Mouse (Mus musculus) MEL (cell line): ENCODE measurements around the gene Irf2bp2. TPM values are rescaled to one million over a fixed set of nuclear protein-coding genes. Genes with fewer than 3 reads are reported as not detected.

Source experiments
- DNase-seq: peaks from one replicate; pipeline ENCODE4 v3.0.0; 2011; ENCODE audit warnings: low read depth, low spot score
- H3K27ac ChIP-seq: 2 replicates; pipeline ENCODE4 v1.5.1; 2012; ENCODE audit warnings: low read depth, mild to moderate bottlenecking, control low read depth, low read length, moderate library complexity; ENCODE audit not compliant: control insufficient read depth
- H3K27me3 ChIP-seq, 2 experiments: fragments of 150-350 bp in 1 of 2; sonication (generic) in 1 of 2; 2 replicates each; pipeline ENCODE4 v1.6.1; 2012; ENCODE audit warnings: low read length in 2 of 2, mild to moderate bottlenecking in 2 of 2, improper control_type of control experiment in 1 of 2, moderate library complexity in 1 of 2; ENCODE audit not compliant: insufficient read depth in 2 of 2, control insufficient read depth in 1 of 2
- H3K36me3 ChIP-seq, 2 experiments: 2 replicates each; pipeline ENCODE4 v1.6.1; 2012 to 2014; ENCODE audit warnings: low read length in 2 of 2, improper control_type of control experiment in 1 of 2, inconsistent platforms in 1 of 2, mild to moderate bottlenecking in 1 of 2; ENCODE audit not compliant: insufficient read depth in 2 of 2, control insufficient read depth in 1 of 2
- H3K4me1 ChIP-seq, 2 experiments: fragments of 150-350 bp in 1 of 2; sonication (generic) in 1 of 2; 2 replicates each; pipeline ENCODE4 v1.6.1; 2012; ENCODE audit warnings: low read length in 2 of 2, improper control_type of control experiment in 1 of 2, mild to moderate bottlenecking in 1 of 2; ENCODE audit not compliant: insufficient read depth in 2 of 2, control insufficient read depth in 1 of 2
- H3K4me3 ChIP-seq, 2 experiments: fragments of 150-350 bp in 1 of 2; sonication (generic) in 1 of 2; 2 replicates each; pipeline ENCODE4 v1.5.1; 2012; ENCODE audit warnings: low read depth in 2 of 2, low read length in 2 of 2, mild to moderate bottlenecking in 2 of 2, moderate library complexity in 2 of 2, control low read depth in 1 of 2, improper control_type of control experiment in 1 of 2; ENCODE audit not compliant: control insufficient read depth in 1 of 2, insufficient read depth in 1 of 2
- H3K79me2 ChIP-seq: 2 replicates; pipeline ENCODE4 v1.6.1; 2012; ENCODE audit warnings: mild to moderate bottlenecking, low read length, moderate library complexity; ENCODE audit not compliant: control insufficient read depth, poor library complexity, insufficient read depth
- H3K9ac ChIP-seq: 2 replicates; pipeline ENCODE4 v1.6.1; 2012; ENCODE audit warnings: low read depth, mild to moderate bottlenecking, control low read depth, low read length, moderate library complexity; ENCODE audit not compliant: control insufficient read depth, poor library complexity, severe bottlenecking
- H3K9me3 ChIP-seq: fragments of 150-350 bp; sonication (generic); replicated peaks from 2 replicates; pipeline ENCODE4 v1.6.1; 2012; ENCODE audit warnings: mild to moderate bottlenecking, low read length, improper control_type of control experiment, moderate library complexity; ENCODE audit not compliant: insufficient read depth
- E2F4 ChIP-seq: IDR thresholded peaks from 2 replicates; pipeline ENCODE4 v1.6.1; 2011; ENCODE audit warnings: low read depth, low read length, improper control_type of control experiment, borderline replicate concordance
- ELF1 ChIP-seq: IDR thresholded peaks from 2 replicates; pipeline ENCODE4 v1.6.1; 2014; ENCODE audit warnings: low read depth, mild to moderate bottlenecking, inconsistent platforms, low read length, improper control_type of control experiment, moderate library complexity
- EP300 ChIP-seq, 2 experiments: IDR thresholded peaks; 2 replicates each; pipeline ENCODE4 v1.6.1; 2011; ENCODE audit warnings: improper control_type of control experiment in 2 of 2, low read length in 2 of 2, low read depth in 1 of 2, mild to moderate bottlenecking in 1 of 2
- ETS1 ChIP-seq: IDR thresholded peaks from 2 replicates; pipeline ENCODE4 v1.6.1; 2012; ENCODE audit warnings: low read depth, mild to moderate bottlenecking, inconsistent platforms, low read length, improper control_type of control experiment, moderate library complexity
- GABPA ChIP-seq: IDR thresholded peaks from 2 replicates; pipeline ENCODE4 v1.6.1; 2012; ENCODE audit warnings: low read depth, mild to moderate bottlenecking, inconsistent platforms, low read length, improper control_type of control experiment, moderate library complexity
- GATA1 ChIP-seq: IDR thresholded peaks from 2 replicates; pipeline ENCODE4 v1.6.1; 2011; ENCODE audit warnings: low read depth, low read length, improper control_type of control experiment
- HCFC1 ChIP-seq: IDR thresholded peaks from 2 replicates; pipeline ENCODE4 v1.6.1; 2012; ENCODE audit warnings: low read depth, mild to moderate bottlenecking, inconsistent platforms, low read length, improper control_type of control experiment, moderate library complexity
- JUND ChIP-seq: IDR thresholded peaks from 2 replicates; pipeline ENCODE4 v1.6.1; 2011; ENCODE audit warnings: low read depth, mild to moderate bottlenecking, improper control_type of control experiment, low read length
- KAT2A ChIP-seq: conservative IDR thresholded peaks from 2 replicates; pipeline ENCODE4 v1.6.1; 2012; ENCODE audit warnings: low read depth, low read length, improper control_type of control experiment, inconsistent platforms
- MAFK ChIP-seq: IDR thresholded peaks from 2 replicates; pipeline ENCODE4 v1.6.1; 2011; ENCODE audit warnings: low read depth, mild to moderate bottlenecking, low read length, improper control_type of control experiment, borderline replicate concordance
- MAX ChIP-seq: IDR thresholded peaks from 2 replicates; pipeline ENCODE4 v1.6.1; 2011; ENCODE audit warnings: low read length, improper control_type of control experiment
- MAZ ChIP-seq: IDR thresholded peaks from 2 replicates; pipeline ENCODE4 v1.6.1; 2012; ENCODE audit warnings: low read depth, mild to moderate bottlenecking, inconsistent platforms, low read length, improper control_type of control experiment
- MYC ChIP-seq: IDR thresholded peaks from 2 replicates; pipeline ENCODE4 v1.6.1; 2011; ENCODE audit warnings: low read depth, mild to moderate bottlenecking, low read length, improper control_type of control experiment, moderate library complexity
- NELFE ChIP-seq: IDR thresholded peaks from 2 replicates; pipeline ENCODE4 v1.6.1; 2011; ENCODE audit warnings: low read depth, low read length, improper control_type of control experiment
- POLR2A ChIP-seq, 2 experiments: IDR thresholded peaks; 2 replicates each; pipeline ENCODE4 v1.6.1; 2011 to 2012; ENCODE audit warnings: low read length in 2 of 2, mild to moderate bottlenecking in 2 of 2, control low read depth in 1 of 2, improper control_type of control experiment in 1 of 2, low read depth in 1 of 2, moderate library complexity in 1 of 2; ENCODE audit not compliant: control insufficient read depth in 1 of 2, insufficient read depth in 1 of 2, poor library complexity in 1 of 2
- POLR2AphosphoS5 ChIP-seq: IDR thresholded peaks from 2 replicates; pipeline ENCODE4 v1.6.1; 2012; ENCODE audit warnings: low read depth, borderline replicate concordance, mild to moderate bottlenecking, inconsistent platforms, low read length, moderate library complexity, mixed read lengths
- RAD21 ChIP-seq: IDR thresholded peaks from 2 replicates; pipeline ENCODE4 v1.6.1; 2011; ENCODE audit warnings: mild to moderate bottlenecking, low read depth, low read length, improper control_type of control experiment
- RCOR1 ChIP-seq: IDR thresholded peaks from 2 replicates; pipeline ENCODE4 v1.6.1; 2012; ENCODE audit warnings: low read depth, mild to moderate bottlenecking, inconsistent platforms, low read length, improper control_type of control experiment
- SIN3A ChIP-seq: IDR thresholded peaks from 2 replicates; pipeline ENCODE4 v1.6.1; 2012; ENCODE audit warnings: low read length, improper control_type of control experiment, inconsistent platforms
- SMC3 ChIP-seq: IDR thresholded peaks from 2 replicates; pipeline ENCODE4 v1.6.1; 2011; ENCODE audit warnings: low read depth, low read length, improper control_type of control experiment
- TBP ChIP-seq: IDR thresholded peaks from 2 replicates; pipeline ENCODE4 v1.8.0; 2011; ENCODE audit warnings: low read depth, low read length, improper control_type of control experiment
- TCF12 ChIP-seq: IDR thresholded peaks from 2 replicates; pipeline ENCODE4 v1.6.1; 2014; ENCODE audit warnings: low read depth, mild to moderate bottlenecking, inconsistent platforms, low read length, improper control_type of control experiment, moderate library complexity
- USF2 ChIP-seq, 2 experiments: IDR thresholded peaks; 2 replicates each; pipeline ENCODE4 v1.6.1; 2011 to 2012; ENCODE audit warnings: improper control_type of control experiment in 2 of 2, low read length in 2 of 2, borderline replicate concordance in 1 of 2, inconsistent platforms in 1 of 2, low read depth in 1 of 2, mild to moderate bottlenecking in 1 of 2; ENCODE audit not compliant: insufficient read depth in 1 of 2
- ZMIZ1 ChIP-seq: IDR thresholded peaks from 2 replicates; pipeline ENCODE4 v1.6.1; 2012; ENCODE audit warnings: low read depth, mild to moderate bottlenecking, inconsistent platforms, low read length, improper control_type of control experiment, moderate library complexity
- ZNF384 ChIP-seq: IDR thresholded peaks from 2 replicates; pipeline ENCODE4 v1.6.1; 2012; ENCODE audit warnings: low read depth, mild to moderate bottlenecking, inconsistent platforms, low read length, improper control_type of control experiment
- polyA plus RNA-seq, 2 experiments: library from polyadenylated mRNA; stranded (reverse) in 1 of 2; unstranded in 1 of 2; fragments of >175 nt in 1 of 2; fragments of >200 nt in 1 of 2; gene quantifications; 2 replicates each; pipeline versions ENCODE4 v1.2.1 to v1.2.4; 2012; ENCODE audit warnings: low replicate concordance in 2 of 2, low read depth in 1 of 2; ENCODE audit not compliant: insufficient read length in 2 of 2, insufficient read depth in 1 of 2, missing spikeins in 1 of 2
- total RNA-seq: library from RNA; depleted of rRNA; stranded (reverse); fragments of 300-350 nt; gene quantifications from 2 replicates; pipeline ENCODE4 v1.2.3, GENCODE M21; 2012

Irf2bp2 gene
- total and polyA plus RNA-seq, 3 experiments: 17.1 to 30.4 TPM; not detected in 1

DNA sequence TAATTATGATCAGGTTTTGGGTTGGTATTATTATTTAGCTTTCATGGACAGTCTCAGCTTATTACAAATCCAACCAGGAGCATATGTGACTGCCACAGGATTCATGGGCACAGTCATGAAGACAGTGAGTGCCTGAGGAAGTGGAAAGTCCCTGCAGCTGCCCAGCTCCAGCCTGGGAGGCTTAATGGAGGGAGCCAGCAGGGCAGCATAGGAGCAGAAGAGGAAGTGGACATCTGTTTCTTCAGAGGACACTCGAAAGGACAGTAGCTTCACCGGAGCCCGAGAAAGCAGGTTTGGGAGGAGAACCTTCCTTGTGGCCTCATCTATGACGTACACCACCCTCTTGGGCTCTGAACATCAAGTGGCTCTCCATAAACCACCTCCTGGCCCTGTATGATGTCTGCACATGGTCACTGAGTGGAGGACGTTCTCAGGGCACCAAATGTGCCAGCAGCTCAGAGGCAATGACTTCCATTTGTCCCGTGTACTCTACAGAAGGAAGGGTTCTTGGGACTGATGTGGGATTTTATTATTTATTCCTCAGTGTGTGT, 28.5 kb downstream of the Irf2bp2 start:
- Histone ChIP-seq H3K4me1 (no peaks in the 10 kb centered on the region), H3K9ac (no peak overlapping the region), H3K79me2 (no peaks in the 10 kb centered on the region)
- no peak for TF ChIP-seq TCF12
- no peak for TF ChIP-seq TBP
- TF ChIP-seq ZMIZ1: no peak
- no peak for TF ChIP-seq NELFE
- no peak for TF ChIP-seq RAD21
- no peak for TF ChIP-seq MYC
- no peak for TF ChIP-seq E2F4
- TF ChIP-seq SIN3A: no peak
- TF ChIP-seq JUND: no peak
- no peak for TF ChIP-seq GATA1
- no peak for TF ChIP-seq EP300 (IDR thresholded peaks at IDR 0.05; ENCODE audit: low read depth in 1 of 2, low read length in 2 of 2)
- TF ChIP-seq SMC3: no peak
- TF ChIP-seq GABPA: no peak
- no peak for TF ChIP-seq POLR2AphosphoS5
- TF ChIP-seq, all 39 proteins: peak for 0
- Histone ChIP-seq H3K36me3 (no peaks in the 10 kb centered on the region), H3K27ac (no peak overlapping the region), H3K9me3 (no peaks in the 10 kb centered on the region), H3K4me3 (no peak overlapping the region), H3K27me3 (no peaks in the 10 kb centered on the region; a peak in 1 of 4 replicates)
- DNase-seq: no peak

DNA sequence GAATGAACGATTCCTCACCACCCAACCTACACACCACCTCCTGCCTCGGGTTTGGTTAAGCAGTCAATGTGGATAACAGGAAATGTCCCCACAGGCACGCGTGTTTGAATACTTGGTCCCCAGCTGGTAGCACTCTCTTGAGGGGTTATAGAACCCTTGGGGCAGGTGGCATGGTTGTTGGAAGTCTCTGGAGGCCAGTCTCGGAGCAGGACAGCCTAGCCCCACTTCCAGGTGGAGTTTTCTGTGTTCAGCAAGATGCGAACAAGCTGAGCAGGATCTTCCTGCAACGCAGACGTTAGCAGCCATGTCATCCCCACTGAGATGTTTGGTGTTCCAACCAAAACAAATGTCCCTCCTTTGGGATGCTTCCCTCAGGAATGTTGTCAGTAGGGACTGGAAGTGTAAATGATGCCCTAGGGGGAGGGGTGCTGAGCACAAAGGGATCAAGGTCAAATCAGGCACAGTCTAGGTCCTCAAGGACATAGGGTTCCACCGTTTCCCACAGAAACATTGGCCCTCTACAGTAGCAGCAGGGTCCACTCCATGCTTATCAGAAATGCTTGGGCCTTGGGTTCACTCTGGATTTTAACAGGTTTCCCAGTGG, 29.1 kb downstream of the Irf2bp2 start:
- H3K9me3 ChIP-seq: no peaks in the 10 kb centered on the region
- DNase-seq: no peak
- H3K79me2 ChIP-seq: no peaks in the 10 kb centered on the region
- H3K9ac ChIP-seq: no peak overlapping the region
- no peaks in the 10 kb centered on the region; a peak in 1 of 4 replicates for H3K27me3 ChIP-seq
- no peaks in the 10 kb centered on the region for H3K36me3 ChIP-seq
- no peak overlapping the region for H3K27ac ChIP-seq
- H3K4me3 ChIP-seq: no peak overlapping the region
- H3K4me1 ChIP-seq: no peaks in the 10 kb centered on the region
- TF ChIP-seq RCOR1 (no peak), MAX (no peak), SMC3 (no peak), ZNF384 (no peak), EP300 (IDR thresholded peaks at IDR 0.05; ENCODE audit: low read depth in 1 of 2, low read length in 2 of 2) (no peak), MAFK (no peak), KAT2A (no peak), POLR2AphosphoS5 (no peak), MAZ (no peak), POLR2A (IDR thresholded peaks at IDR 0.05; ENCODE audit: control insufficient read depth in 1 of 2, insufficient read depth in 1 of 2, low read depth in 1 of 2, low read length in 2 of 2, poor library complexity in 1 of 2) (no peak), HCFC1 (no peak), TCF12 (no peak), ETS1 (no peak), ELF1 (no peak), USF2 (IDR thresholded peaks at IDR 0.05; ENCODE audit: borderline replicate concordance in 1 of 2, insufficient read depth in 1 of 2, low read depth in 1 of 2, low read length in 2 of 2) (no peak)
- TF ChIP-seq, all 39 proteins: peak for 0
